Mouse (Mus musculus): ENCODE measurements at regions not wholly inside any gene's neighbourhood (a gene's known extent, or its start where the extent isn't known, plus 50 kb on each side); places are given as distances from the start of the nearest gene placed in this dataset.

DNA sequence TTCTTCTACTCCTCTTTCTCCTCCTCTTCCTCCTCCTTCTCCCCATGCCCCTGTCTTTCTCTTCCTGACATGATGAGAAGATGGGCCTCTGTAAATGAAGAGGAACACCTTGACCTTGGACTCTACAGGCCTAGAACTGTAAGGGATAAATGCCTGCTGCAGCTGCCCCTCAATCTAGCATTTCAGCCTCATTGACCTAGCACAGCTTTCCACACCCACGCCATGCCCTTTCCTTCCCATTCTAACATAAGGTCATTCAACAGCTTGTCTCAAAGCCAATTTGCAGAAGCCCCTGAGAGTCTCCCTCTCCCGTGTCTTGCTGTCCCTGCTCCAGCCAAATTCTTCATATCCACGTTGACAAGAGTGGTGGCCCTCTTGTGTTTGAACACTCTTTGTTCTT lies 63.8 kb upstream of the Dscam start:
- no peak for ATAC-seq (replicated peaks)
- H3K27ac ChIP-seq = no peak overlapping the region
- no peaks in the 10 kb centered on the region for H3K36me3 ChIP-seq (replicated peaks)
- 52% methylated on average over 3 of the region's 3 CpGs for WGBS
- H3K4me2 ChIP-seq = no peak overlapping the region
- H3K27me3 ChIP-seq (replicated peaks) = no peaks in the 10 kb centered on the region
- no peak overlapping the region for H3K9ac ChIP-seq
- no peak overlapping the region for H3K4me3 ChIP-seq
- H3K9me3 ChIP-seq = no peaks in the 10 kb centered on the region
- no peaks in the 10 kb centered on the region for H3K4me1 ChIP-seq

DNA sequence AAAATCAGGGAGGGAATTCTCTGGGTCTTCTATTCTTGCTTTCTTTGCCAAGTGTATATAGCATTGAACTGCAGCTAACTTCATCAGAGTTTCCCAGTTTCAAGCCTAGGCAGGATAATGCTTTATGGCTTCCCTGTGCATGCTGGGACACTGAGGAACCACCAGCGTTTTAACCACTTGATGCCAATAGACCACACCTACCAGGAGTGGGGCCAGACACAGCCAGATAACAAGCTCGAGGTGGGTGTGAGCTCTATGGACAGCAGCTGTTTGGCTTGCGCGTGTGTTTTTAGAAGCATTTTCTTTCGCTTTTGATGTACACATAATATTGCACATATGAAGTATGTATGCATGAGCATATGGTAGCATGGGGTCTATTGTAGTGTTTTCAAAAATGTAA lies 69.1 kb upstream of the Dscam start:
- Histone ChIP-seq H3K4me3 (no peak overlapping the region), H3K27me3 (replicated peaks) (no peaks in the 10 kb centered on the region), H3K9me3 (no peaks in the 10 kb centered on the region), H3K4me1 (no peaks in the 10 kb centered on the region), H3K27ac (no peak overlapping the region), H3K36me3 (replicated peaks) (no peaks in the 10 kb centered on the region), H3K9ac (no peak overlapping the region), H3K4me2 (no peak overlapping the region)
- no peak for ATAC-seq (replicated peaks)
- 84% methylated on average over 5 of the region's 5 CpGs for WGBS

DNA sequence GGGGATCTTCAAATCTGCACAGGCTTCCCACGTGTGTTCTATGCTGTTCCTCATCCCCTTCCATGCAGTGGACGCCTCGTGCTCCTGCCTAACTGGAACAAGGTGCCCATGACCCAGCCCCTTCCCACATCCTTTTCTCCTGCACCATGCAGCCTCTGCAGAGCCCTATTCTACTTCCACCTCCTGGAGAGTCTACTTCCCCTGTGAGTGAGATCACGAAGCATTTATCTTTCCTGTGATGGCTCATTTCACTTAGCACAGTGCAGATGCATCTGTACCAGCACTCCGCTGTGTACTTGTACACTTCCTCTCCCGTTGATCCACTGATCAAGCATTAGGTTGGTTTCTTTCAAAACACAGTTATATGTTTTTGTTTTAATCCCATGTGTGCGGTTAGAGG lies 69.5 kb upstream of the Dscam start:
- no peak overlapping the region for H3K4me3 ChIP-seq
- no peaks in the 10 kb centered on the region for H3K4me1 ChIP-seq
- no peaks in the 10 kb centered on the region for H3K27me3 ChIP-seq (replicated peaks)
- H3K36me3 ChIP-seq (replicated peaks) = no peaks in the 10 kb centered on the region
- no peaks in the 10 kb centered on the region for H3K9me3 ChIP-seq
- H3K27ac ChIP-seq = no peak overlapping the region
- ATAC-seq (replicated peaks) = no peak
- no peak overlapping the region for H3K9ac ChIP-seq
- 82% methylated on average over 7 of the region's 7 CpGs for WGBS
- H3K4me2 ChIP-seq = no peak overlapping the region

DNA sequence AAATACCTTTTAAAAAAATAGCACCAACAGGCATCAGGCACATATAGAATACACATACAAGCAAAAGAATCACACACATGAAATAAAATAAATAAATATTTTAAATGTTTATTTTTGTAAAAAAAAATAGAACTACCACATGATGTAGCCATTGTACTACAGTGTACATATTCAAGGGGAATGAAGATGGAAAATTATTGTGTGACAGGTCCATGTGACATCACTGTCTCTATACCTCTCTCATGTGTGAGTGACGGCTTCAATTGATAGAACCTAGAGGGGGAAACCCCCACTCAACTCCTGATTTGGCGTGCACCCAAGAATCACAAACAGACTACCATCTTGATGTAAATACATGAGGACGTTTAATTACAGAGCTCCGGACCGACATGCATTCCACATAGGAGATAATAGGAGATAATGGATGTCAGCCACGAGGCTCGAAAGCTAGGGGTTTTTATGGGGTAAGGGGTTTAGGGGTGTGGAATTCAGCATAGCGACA lies 70.4 kb upstream of the Dscam start:
- no peak for ATAC-seq (replicated peaks)
- 63% methylated on average over 8 of the region's 8 CpGs for WGBS
- H3K9me3 ChIP-seq = no peaks in the 10 kb centered on the region
- H3K9ac ChIP-seq = no peak overlapping the region
- no peak overlapping the region for H3K4me3 ChIP-seq
- H3K4me2 ChIP-seq = no peak overlapping the region
- no peaks in the 10 kb centered on the region for H3K4me1 ChIP-seq
- no peaks in the 10 kb centered on the region for H3K27me3 ChIP-seq (replicated peaks)
- H3K36me3 ChIP-seq (replicated peaks) = no peaks in the 10 kb centered on the region
- no peak overlapping the region for H3K27ac ChIP-seq

DNA sequence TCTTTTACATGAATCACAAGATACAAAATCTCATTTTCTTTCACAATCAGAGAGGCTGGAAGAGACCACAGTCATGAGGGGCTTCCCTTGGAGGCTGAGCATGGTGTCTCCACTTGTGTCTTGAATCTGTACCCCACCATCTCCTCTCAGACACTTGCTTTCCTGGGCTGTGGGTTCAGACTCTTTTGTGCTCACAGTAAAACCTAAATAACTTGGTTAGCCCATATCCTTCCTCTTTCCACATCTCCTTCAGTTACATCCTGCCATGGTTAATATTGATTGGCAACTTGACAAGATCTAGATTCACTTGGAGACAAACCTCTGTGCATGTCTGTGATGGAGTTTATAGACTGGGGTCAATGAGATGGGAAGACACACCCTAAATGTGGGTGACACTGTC lies 71.1 kb upstream of the Dscam start:
- Histone ChIP-seq H3K9me3 (no peaks in the 10 kb centered on the region), H3K27me3 (replicated peaks) (no peaks in the 10 kb centered on the region)

DNA sequence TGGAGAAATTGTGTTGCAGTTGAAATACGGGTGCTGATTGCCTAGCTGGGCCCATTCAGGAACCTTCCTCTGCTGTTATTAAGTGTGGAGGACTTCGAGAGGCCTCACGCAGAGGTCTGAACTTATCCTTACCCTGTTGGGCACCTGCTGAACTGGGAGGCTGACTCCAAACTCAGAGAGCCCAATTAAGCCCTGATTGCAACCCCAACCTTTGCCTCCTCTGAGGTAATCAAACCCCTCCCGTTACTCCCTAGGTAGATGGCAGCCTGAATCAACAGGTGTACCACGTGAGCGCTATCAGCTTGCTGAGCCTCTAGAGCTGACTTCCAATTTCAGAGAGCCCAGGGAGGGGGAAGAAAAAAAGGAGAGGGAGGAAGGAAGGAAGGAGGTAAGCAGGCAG lies 79.9 kb upstream of the Dscam start:
- H3K4me3 ChIP-seq = no peak overlapping the region
- H3K27me3 ChIP-seq (replicated peaks) = no peaks in the 10 kb centered on the region
- no peak overlapping the region for H3K27ac ChIP-seq
- no peak overlapping the region for H3K4me2 ChIP-seq
- H3K36me3 ChIP-seq (replicated peaks) = no peaks in the 10 kb centered on the region
- no peaks in the 10 kb centered on the region for H3K9me3 ChIP-seq
- no peak overlapping the region for H3K9ac ChIP-seq
- 76% methylated on average over 6 of the region's 6 CpGs for WGBS
- ATAC-seq (replicated peaks) = no peak
- H3K4me1 ChIP-seq = no peaks in the 10 kb centered on the region

More for the DNA sequence above, 71.1 kb upstream of the Dscam start:
- H3K4me1 ChIP-seq = no peaks in the 10 kb centered on the region
- no peak overlapping the region for H3K27ac ChIP-seq
- no peak for ATAC-seq (replicated peaks)
- no peaks in the 10 kb centered on the region for H3K36me3 ChIP-seq (replicated peaks)
- H3K4me2 ChIP-seq = no peak overlapping the region
- no peak overlapping the region for H3K9ac ChIP-seq
- H3K4me3 ChIP-seq = no peak overlapping the region

DNA sequence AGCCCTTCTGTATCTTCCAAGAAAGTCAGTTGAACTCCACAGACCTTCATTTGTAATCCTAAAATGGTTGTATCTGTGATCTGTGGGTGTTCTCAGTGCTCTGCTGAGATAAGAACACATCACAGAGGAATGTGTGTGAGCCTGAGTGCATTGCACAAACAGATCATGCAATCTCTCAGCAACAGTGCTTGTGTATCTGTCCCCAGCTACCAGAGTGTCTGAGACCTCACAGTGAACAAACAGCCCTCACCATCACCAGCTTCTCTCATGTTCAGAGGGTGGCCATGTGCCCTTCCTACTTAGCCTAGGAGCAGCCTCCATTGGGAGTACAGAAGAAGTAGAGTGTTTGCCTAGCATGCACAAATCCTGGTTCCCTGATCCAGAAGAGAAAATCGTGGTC lies 82.0 kb upstream of the Dscam start:
- WGBS = 93% methylated on average over 1 of the region's 1 CpGs
- H3K4me2 ChIP-seq = no peak overlapping the region
- no peak overlapping the region for H3K4me3 ChIP-seq
- H3K27ac ChIP-seq = no peak overlapping the region
- no peaks in the 10 kb centered on the region for H3K9me3 ChIP-seq
- ATAC-seq (replicated peaks) = no peak
- no peaks in the 10 kb centered on the region for H3K36me3 ChIP-seq (replicated peaks)
- H3K9ac ChIP-seq = no peak overlapping the region
- no peaks in the 10 kb centered on the region for H3K4me1 ChIP-seq
- no peaks in the 10 kb centered on the region for H3K27me3 ChIP-seq (replicated peaks)

DNA sequence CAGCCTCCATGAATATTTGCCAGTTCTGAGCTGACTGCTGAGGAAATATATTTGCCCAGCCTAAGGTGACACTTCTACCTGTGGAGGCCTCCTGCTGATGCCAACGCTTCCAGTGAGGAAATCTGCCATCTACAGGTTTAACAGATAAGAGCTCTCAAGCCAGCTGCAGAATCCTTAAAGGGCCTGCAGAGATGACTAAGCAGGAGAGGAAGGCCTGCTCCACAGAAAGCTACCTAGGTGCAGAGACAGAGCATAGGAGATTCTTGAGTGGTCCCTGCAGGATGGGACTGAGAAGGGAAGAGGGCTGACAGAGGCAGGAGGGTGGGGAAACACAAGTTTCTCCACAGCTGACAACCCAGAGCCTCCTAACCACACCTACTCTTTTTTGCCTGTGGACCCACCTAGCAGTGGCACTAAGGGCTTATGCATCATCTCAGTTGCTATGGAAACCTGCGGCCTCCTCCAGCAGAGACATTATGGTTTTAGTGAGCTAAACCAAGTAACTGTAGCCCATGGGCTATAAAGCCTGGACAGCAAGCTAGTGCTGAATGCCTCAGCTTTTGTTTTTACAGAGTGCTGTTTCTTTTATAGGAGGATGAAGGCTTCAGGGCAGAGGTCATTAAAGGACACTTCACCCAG lies 82.6 kb upstream of the Dscam start:
- Histone ChIP-seq H3K27me3 (replicated peaks) (no peaks in the 10 kb centered on the region), H3K9me3 (no peaks in the 10 kb centered on the region), H3K27ac (0 out of 2 replicates have a peak overlapping the region, but pooled peaks have one; percentile 30), H3K4me3 (no peak overlapping the region), H3K9ac (no peak overlapping the region), H3K4me2 (no peak overlapping the region), H3K4me1 (no peaks in the 10 kb centered on the region), H3K36me3 (replicated peaks) (no peaks in the 10 kb centered on the region)
- peak; percentile 71 for ATAC-seq (replicated peaks)
- WGBS = 41% methylated on average over 2 of the region's 2 CpGs

DNA sequence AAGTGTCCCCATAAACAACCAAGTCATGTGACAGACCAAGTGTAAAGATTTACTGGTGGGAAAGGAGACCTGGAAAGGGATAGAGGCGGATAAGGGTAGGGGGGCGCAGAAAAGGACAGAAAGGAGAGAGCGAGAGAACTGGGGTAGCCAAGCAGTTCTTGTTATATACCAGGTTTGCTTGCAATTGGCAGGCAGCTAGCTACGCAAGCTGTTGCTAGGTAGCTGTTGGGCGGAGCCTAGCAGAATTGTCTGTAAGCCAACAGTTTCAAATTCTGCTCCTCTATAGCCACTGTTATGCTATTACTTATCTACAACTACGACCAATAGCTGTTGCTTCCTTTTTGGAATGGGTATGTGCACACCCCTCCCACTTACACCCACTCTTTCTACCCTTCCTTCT lies 88.3 kb upstream of the Dscam start:
- no peak overlapping the region for H3K4me2 ChIP-seq
- H3K4me3 ChIP-seq = no peak overlapping the region
- no peak for ATAC-seq (replicated peaks)
- H3K27ac ChIP-seq = no peak overlapping the region
- H3K27me3 ChIP-seq (replicated peaks) = no peaks in the 10 kb centered on the region
- H3K36me3 ChIP-seq (replicated peaks) = no peaks in the 10 kb centered on the region
- no peaks in the 10 kb centered on the region for H3K9me3 ChIP-seq
- H3K4me1 ChIP-seq = peaks cover 8% of the 10 kb centered on the region
- 83% methylated on average over 6 of the region's 6 CpGs for WGBS
- H3K9ac ChIP-seq = no peak overlapping the region

DNA sequence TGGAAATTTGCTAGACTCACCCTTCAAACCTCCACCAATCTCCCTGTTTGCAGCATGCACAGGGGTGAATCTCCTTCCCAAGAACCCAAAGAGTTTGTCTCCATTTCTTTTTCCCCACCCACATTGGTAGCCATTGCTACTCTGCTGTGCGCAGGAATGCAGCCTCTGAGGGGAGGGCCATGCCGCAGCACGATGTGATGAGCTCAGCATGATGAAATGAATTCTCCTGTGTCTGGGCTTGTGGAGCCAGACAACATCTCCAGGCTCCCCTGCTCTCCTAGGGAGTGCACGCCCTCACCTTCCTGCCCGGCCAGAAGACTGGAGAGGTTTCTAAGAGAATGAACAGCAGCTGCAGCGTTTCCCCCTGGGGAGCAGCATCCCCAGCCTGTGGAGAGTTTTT lies 92.9 kb upstream of the Dscam start:
- Histone ChIP-seq H3K27ac (no peak overlapping the region; the same call in 1 of the 2 replicates), H3K9me3 (no peaks in the 10 kb centered on the region), H3K4me2 (0 out of 2 replicates have a peak overlapping the region, but pooled peaks have one; percentile 20), H3K4me1 (peaks cover 8% of the 10 kb centered on the region), H3K27me3 (replicated peaks) (no peaks in the 10 kb centered on the region), H3K9ac (no peak overlapping the region), H3K36me3 (replicated peaks) (no peaks in the 10 kb centered on the region), H3K4me3 (no peak overlapping the region)
- no peak for ATAC-seq (replicated peaks)
- 12% methylated on average over 6 of the region's 6 CpGs for WGBS

DNA sequence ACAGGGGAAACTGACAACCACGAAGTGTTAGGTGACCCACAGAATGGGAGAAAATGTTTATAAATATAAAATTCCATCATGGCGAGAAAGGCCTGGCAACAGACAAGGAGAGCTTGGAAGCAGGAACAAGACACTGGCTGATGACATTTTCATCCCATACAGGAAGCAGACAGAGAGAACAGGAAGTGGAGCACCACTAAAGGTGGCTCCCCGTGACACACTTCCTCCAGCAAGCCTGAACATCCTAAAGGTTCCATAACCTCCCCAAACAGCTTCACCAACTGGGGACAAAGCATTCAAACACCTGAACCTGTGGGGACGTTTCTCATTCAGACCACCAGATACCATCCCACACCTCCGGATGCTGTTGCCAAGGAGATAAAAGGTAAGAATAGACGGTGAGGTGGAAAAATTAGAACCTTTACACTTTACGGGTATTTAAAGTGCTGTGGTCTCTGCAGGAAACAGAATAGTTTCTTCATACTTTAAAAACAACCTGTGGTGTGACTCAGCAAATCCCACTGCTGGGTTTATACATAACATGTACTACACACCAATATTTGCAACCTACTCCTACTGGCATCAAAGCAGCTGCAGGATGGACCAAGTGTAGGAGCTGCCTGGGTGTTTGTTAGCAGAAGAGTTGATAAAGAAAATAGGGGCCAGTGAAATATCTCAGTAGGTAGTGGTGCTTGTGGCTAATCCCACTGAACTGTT lies 86.0 kb upstream of the Bace2 start:
- ATAC-seq (replicated peaks) = no peak
- no peaks in the 10 kb centered on the region for H3K9me3 ChIP-seq
- H3K27ac ChIP-seq = no peak overlapping the region
- H3K4me2 ChIP-seq = no peak overlapping the region
- no peaks in the 10 kb centered on the region for H3K36me3 ChIP-seq (replicated peaks)
- no peak overlapping the region for H3K4me3 ChIP-seq
- no peak overlapping the region for H3K9ac ChIP-seq
- no peaks in the 10 kb centered on the region for H3K27me3 ChIP-seq (replicated peaks)
- peaks cover 6% of the 10 kb centered on the region for H3K4me1 ChIP-seq
- WGBS = 84% methylated on average over 7 of the region's 7 CpGs

DNA sequence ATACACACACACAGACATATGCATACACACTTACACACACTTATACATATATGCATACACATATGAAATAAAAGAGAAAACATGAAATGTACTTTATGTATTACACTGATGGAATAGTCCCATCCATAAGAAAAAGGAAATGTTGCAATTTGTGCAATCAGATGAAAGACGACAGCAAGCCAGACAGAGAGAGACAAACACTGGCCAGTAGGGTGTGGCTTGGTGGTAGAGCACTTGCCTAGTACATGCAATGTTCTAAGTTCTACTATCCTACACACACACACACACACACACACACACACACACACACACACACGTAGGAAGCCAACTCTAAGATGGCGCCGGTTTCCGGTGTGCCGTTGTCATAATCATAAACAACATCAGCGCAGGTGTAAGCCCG lies 85.3 kb upstream of the Bace2 start:
- Histone ChIP-seq H3K4me1 (peaks cover 6% of the 10 kb centered on the region), H3K4me3 (no peak overlapping the region), H3K27ac (no peak overlapping the region), H3K4me2 (no peak overlapping the region), H3K9me3 (no peaks in the 10 kb centered on the region), H3K9ac (no peak overlapping the region), H3K36me3 (replicated peaks) (no peaks in the 10 kb centered on the region), H3K27me3 (replicated peaks) (no peaks in the 10 kb centered on the region)
- WGBS = 84% methylated on average over 8 of the region's 8 CpGs
- peak; percentile 32; the same call in 1 of the 2 replicates for ATAC-seq (replicated peaks)

Data from midbrain, embryonic 15.5 days (tissue).